Mouse (Mus musculus): ENCODE measurements around the gene Il1rap.
A peak's percentile ranks its signal among the peaks of the same experiment; 100 is the strongest.

Il1rap gene

GRCm38 (mm10) chr16:26581048-26581912, at the start of gene Il1rap:
Il1rap (plus strand) TSS chr16:26581704.
- peak; percentile 92 for DNase-seq (ENCODE audit: low spot score in 2 of 2)

- no peak for DNase-seq (ENCODE audit: low spot score in 2 of 2)
Observed at GRCm38 (mm10) chr16:26532287-26532686, 49.2 kb upstream of the Il1rap start.

GRCm38 (mm10) chr16:26546170-26546878, 35.2 kb upstream of the Il1rap start:
- DNase-seq (ENCODE audit: low spot score in 2 of 2), result no peak

GRCm38 (mm10) chr16:26546879-26547206, 34.7 kb upstream of the Il1rap start:
- no peak for DNase-seq (ENCODE audit: low spot score in 2 of 2)

- no peak for DNase-seq (ENCODE audit: low spot score in 2 of 2)
Observed at GRCm38 (mm10) chr16:26549221-26549620, 32.3 kb upstream of the Il1rap start.

DNA sequence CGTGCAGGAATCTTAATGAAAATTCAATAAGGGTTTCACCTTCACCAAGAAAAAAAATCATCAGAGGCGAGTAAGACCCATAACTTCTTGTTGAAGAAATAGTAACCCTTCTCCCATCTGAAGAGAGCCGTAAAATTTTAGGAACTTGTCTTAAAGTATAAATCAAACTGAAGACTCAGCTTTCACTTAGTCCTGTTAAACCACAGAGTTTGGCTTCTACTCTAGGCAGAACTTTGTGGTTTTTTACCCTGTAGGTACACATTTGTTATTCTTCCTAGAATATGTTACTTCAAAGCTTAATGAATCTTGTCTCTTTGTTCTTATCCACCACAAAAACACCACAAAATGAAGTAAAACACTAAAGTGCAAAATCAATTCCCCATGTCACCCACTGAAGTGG, 29.3 kb upstream of the Il1rap start:
- no peak for DNase-seq (ENCODE audit: low spot score in 2 of 2)

DNA sequence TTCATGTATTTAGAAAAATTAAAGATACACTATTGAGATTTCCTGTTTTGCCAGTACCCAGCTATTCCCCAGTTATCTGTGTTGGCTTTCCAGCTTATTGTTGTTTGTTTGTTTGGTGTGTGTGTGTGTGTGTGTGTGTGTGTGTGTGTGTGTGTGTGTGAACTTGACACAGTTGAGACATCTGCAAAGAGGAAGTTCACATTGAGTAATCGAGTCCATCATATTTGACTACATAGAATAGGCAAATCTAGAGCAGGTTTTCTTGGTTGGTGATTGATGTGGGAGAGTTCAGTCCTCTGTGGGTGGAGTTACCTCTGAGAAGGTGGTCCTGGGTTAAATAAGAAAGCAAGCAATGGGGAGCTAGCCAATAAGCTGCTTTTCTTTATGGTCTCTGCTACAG, 22.7 kb upstream of the Il1rap start:
- DNase-seq (ENCODE audit: low spot score in 2 of 2), result no peak

- no peak for DNase-seq (ENCODE audit: low spot score in 2 of 2)
Observed at GRCm38 (mm10) chr16:26561743-26562142, 19.8 kb upstream of the Il1rap start.

GRCm38 (mm10) chr16:26562771-26563170, 18.7 kb upstream of the Il1rap start:
- DNase-seq (ENCODE audit: low spot score in 2 of 2), result no peak

DNA sequence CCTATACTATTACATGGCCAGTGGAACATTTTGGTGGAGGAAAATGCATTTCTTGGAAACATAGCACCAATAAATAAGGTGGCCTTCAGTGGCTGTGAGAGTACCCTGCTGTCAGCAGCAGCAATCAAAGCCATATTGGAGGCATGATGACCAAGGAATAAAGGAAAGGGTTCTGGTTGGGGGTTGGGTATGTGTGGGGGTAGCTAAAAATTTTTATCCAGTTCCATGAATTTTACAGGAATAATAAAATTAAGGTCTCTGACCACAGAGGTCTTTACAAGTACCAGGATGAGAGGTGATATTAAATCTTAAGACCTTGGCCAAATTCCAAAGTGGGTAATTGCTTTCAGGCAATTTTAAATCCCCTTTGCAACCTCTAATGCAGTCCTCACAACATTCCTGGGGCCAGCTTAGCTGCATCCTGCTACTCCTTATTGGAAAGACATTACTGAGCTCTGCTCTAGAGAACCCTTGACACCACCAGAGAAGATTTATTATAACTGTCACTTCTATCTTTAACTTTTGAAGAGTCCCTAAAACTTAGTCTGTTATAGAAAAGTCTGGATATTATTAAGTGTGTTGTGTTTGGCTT, 12.0 kb upstream of the Il1rap start:
- DNase-seq (ENCODE audit: low spot score in 2 of 2), result no peak

GRCm38 (mm10) chr16:26571836-26572235, 9.7 kb upstream of the Il1rap start:
- DNase-seq (ENCODE audit: low spot score in 2 of 2), result no peak

DNA sequence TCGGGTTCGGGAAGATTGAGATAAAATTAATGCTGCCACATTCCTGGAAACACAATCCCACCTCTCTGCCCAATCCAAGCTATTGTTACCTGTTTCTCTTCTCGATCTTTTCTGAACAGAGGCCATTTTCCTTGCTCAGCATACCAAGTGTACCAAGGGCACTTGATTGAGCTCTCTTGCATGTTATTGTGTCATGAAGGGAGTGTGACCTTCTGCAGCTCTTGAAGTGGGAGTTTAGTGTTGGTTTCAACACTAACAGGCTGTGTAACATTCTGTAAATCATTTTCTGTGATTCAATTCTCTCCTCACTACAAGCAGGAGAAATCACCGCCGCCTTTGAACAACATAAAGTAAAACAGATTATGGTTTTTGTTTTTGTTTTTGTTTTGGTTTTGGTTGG, 7.3 kb upstream of the Il1rap start:
- DNase-seq (ENCODE audit: low spot score in 2 of 2), result no peak

DNA sequence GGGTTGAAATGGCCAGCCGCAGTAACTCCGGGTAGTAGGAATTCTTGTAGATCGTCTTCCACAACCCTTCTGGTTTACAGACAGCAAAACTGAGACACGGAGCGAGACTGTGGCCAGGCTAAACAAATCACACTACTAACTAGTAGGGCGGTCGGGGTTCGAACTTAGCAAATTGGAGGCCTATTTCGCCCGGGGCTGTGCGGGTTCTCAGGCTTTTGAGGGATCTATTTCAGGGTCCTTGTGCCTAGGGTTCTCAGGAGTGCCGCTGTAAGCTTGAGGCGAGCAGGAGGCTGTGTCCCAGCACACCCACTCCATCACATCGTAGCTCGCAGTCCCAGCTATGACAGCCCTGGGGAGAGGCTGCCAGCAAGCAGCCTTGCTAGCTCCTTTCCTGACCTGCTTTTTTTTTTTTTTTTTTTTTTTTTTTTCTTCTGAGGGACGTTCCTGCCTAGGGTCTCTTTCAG, 441 bp downstream of the Il1rap start:
- no peak for DNase-seq (ENCODE audit: low spot score in 2 of 2)

DNA sequence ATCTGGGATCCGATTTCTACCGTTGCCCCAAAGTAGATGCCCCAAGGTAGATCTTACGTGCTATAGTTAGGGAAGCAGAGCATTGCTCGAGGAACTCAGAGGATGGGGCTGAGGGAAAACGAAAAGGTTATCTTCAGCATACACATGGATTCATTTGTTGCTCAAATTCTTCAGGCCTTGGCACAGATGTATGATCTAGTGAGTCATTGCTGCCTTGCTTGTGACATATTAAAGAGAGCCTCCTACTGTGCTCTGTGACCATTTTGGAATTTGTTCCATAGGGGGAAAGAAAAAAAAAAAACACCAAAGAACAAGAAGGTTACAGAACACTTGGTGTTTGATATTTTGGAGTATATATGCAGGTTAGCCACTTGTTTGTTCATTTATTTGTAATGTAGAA, 4.3 kb downstream of the Il1rap start:
- DNase-seq (ENCODE audit: low spot score in 2 of 2), result no peak

- DNase-seq (ENCODE audit: low spot score in 2 of 2), result no peak
Observed at GRCm38 (mm10) chr16:26590897-26591570, 9.5 kb downstream of the Il1rap start.

DNA sequence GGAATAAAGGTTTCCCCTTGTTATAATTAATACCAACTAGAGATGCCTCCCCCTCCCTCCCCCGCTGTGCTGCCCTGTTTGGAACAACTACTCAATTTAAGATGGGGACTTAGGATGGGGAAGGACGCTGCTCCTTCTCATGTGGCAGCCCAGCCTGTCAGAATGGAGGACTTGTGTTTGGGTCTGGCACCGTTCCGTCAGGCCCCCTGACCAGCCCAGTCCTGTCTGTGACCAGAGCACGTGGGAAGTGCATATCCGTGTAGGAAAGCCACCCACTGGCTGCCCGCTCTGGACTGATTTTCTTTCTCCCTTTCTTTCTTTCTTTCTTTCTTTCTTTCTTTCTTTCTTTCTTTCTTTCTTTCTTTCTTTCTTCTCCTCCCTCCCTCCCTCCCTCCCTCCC, 14.9 kb downstream of the Il1rap start:
- no peak for DNase-seq (ENCODE audit: low spot score in 2 of 2)

DNA sequence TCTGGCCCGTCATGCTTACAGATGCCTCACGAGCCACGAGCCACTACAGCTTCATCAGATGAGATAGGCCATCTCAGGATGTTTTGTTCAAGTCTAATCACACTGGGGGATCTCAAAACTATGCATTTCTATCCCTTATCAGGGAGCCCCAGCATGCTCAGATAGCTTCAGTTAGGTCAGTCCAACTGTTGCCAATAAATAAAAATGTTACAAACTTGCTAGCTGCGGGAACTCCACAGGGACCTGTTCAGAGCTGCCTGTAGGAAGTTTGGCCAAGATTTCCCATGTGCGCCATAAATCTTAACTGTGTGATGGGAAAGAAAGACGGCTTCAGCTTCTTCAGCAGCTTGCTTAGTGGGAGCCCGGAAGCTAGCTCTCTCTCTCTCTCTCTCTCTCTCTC, 15.8 kb downstream of the Il1rap start:
- no peak for DNase-seq (ENCODE audit: low spot score in 2 of 2)

- DNase-seq (ENCODE audit: low spot score in 2 of 2), result no peak
Observed at GRCm38 (mm10) chr16:26598591-26598990, 17.1 kb downstream of the Il1rap start.

GRCm38 (mm10) chr16:26601482-26601881, 20.0 kb downstream of the Il1rap start:
- DNase-seq (ENCODE audit: low spot score in 2 of 2), result no peak

- DNase-seq (ENCODE audit: low spot score in 2 of 2), result no peak
Observed at GRCm38 (mm10) chr16:26604621-26605020, 23.1 kb downstream of the Il1rap start.

DNA sequence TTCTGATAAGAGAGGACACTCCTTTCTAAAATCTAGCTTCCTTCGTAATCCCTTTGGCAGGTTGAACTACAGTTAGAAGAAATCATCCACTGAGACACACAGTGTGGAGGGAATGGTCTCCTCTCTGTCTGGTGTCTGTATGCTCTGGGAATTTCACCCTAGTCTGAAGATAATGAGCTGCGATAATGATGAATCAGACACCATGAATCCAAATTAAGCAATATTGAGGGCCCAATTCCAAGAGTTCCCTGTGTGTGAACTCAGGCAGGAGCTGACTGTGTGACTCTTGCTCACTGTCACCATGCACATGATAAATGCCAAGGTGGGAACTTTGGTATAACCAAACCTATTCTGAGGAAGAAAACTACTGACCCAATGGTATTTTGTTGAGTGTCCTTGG, 26.5 kb downstream of the Il1rap start:
- no peak for DNase-seq (ENCODE audit: low spot score in 2 of 2)

GRCm38 (mm10) chr16:26610508-26610907, 29.0 kb downstream of the Il1rap start:
- DNase-seq (ENCODE audit: low spot score in 2 of 2), result no peak

Data from spleen, postnatal 36 days (tissue).